Comparison of ENCODE assay signal across 8 mouse cellular contexts in genomic region chrX:100767885-100768626, GRCm38 (mm10). TPM values are rescaled to one million over a fixed set of nuclear protein-coding genes. Genes with fewer than 3 reads are reported as not detected.
DNase-seq lines count a peak whose midpoint lies in the region; ATAC-seq lines count a peak whose summit lies in the region.

No protein-coding gene starts in this region.

- H3K4me2 ChIP-seq in heart, embryonic 13.5 days: peak overlapping the region; percentile 74
- H3K4me2 ChIP-seq in forebrain, embryonic 15.5 days (replicated peaks): peak overlapping the region; percentile 61
- peak overlapping the region; percentile 30 for H3K4me2 ChIP-seq in liver, embryonic 15.5 days

- DNase-seq in heart, postnatal 4 days: no peak
- DNase-seq in Muller cell, postnatal 12 days (ENCODE audit: inconsistent ontology term): peak; percentile 16
- no peak for DNase-seq in MN1 (ENCODE audit: low spot score)
- DNase-seq in layer of hippocampus, adult 8-10 months (ENCODE audit: low spot score in 2 of 2): no peak
- DNase-seq in urinary bladder, postnatal 10 days (ENCODE audit: low spot score): no peak

- no peak overlapping the region for H3K27ac ChIP-seq in heart, embryonic 13.5 days (replicated peaks)
- peak overlapping the region; percentile 86 for H3K27ac ChIP-seq in forebrain, embryonic 15.5 days (replicated peaks)
- no peak overlapping the region for H3K27ac ChIP-seq in liver, embryonic 15.5 days (replicated peaks)

- 23% methylated on average over 28 of the region's 36 CpGs for WGBS in heart, embryonic 13.5 days
- 40% methylated on average over 18 of the region's 36 CpGs for WGBS in forebrain, embryonic 15.5 days
- 29% methylated on average over 27 of the region's 36 CpGs for WGBS in liver, embryonic 15.5 days (ENCODE audit: insufficient replicate concordance)

- H3K4me3 ChIP-seq in heart, embryonic 13.5 days: peak overlapping the region; percentile 49
- peak overlapping the region; percentile 77 for H3K4me3 ChIP-seq in forebrain, embryonic 15.5 days
- H3K4me3 ChIP-seq in liver, embryonic 15.5 days (replicated peaks): peak overlapping the region; percentile 8; the same call in 1 of the 2 replicates

- H3K36me3 ChIP-seq in heart, embryonic 13.5 days: no peaks in the 10 kb centered on the region
- H3K36me3 ChIP-seq in forebrain, embryonic 15.5 days: no peaks in the 10 kb centered on the region
- no peaks in the 10 kb centered on the region for H3K36me3 ChIP-seq in liver, embryonic 15.5 days (replicated peaks)

- 0 out of 2 replicates have a peak overlapping the region, but pooled peaks have one; percentile 19 for H3K9ac ChIP-seq in heart, embryonic 13.5 days
- peak overlapping the region; percentile 74 for H3K9ac ChIP-seq in forebrain, embryonic 15.5 days (replicated peaks)
- H3K9ac ChIP-seq in liver, embryonic 15.5 days: no peak overlapping the region

- no peak; the same call in 1 of the 2 replicates for ATAC-seq in heart, embryonic 13.5 days (ENCODE audit: extremely low read depth, insufficient number of reproducible peaks, low FRiP score, low TSS enrichment)
- peak; percentile 62 for ATAC-seq in forebrain, embryonic 15.5 days (replicated peaks)
- no peak for ATAC-seq in liver, embryonic 15.5 days (ENCODE audit: insufficient read depth)

- no peaks in the 10 kb centered on the region for H3K4me1 ChIP-seq in heart, embryonic 13.5 days
- 0 out of 2 replicates have a peak, but pooled peaks cover 4% of the 10 kb centered on the region for H3K4me1 ChIP-seq in forebrain, embryonic 15.5 days
- no peaks in the 10 kb centered on the region for H3K4me1 ChIP-seq in liver, embryonic 15.5 days (replicated peaks)

- peaks cover 43% of the 10 kb centered on the region for H3K27me3 ChIP-seq in heart, embryonic 13.5 days (replicated peaks)
- H3K27me3 ChIP-seq in forebrain, embryonic 15.5 days: no peaks in the 10 kb centered on the region
- peaks cover 34% of the 10 kb centered on the region for H3K27me3 ChIP-seq in liver, embryonic 15.5 days

- no peaks in the 10 kb centered on the region for H3K9me3 ChIP-seq in heart, embryonic 13.5 days
- no peaks in the 10 kb centered on the region for H3K9me3 ChIP-seq in forebrain, embryonic 15.5 days
- no peaks in the 10 kb centered on the region for H3K9me3 ChIP-seq in liver, embryonic 15.5 days (replicated peaks)

RNA-seq across cellular contexts. Expression of gene Dlg3, which starts 0.5 kb away (rescaled TPM):
- polyA plus RNA-seq in heart, embryonic 13.5 days (2015; fragmentation: Nextera tagmentation; extraction: Ambion mirVana): 1.6 and 1.7 TPM in 2 replicates
- 1 to 10 TPM; 4.6 to 5.3 TPM for total RNA-seq in heart, postnatal 4 days (2021)
- polyA plus RNA-seq in forebrain, embryonic 15.5 days (2015; fragmentation: Nextera tagmentation; extraction: Ambion mirVana): 7.3 and 10.0 TPM in 2 replicates
- 0.32 and 0.79 TPM in 2 replicates for polyA plus RNA-seq in liver, embryonic 15.5 days (2015; fragmentation: Nextera tagmentation; extraction: Ambion mirVana)
- 100 to 1,000 TPM; 131 to 148 (median 136) TPM for total RNA-seq in layer of hippocampus, adult 8-10 months (2022)

RNA-seq across cellular contexts. Expression of gene Gdpd2, which starts 38.4 kb away (rescaled TPM):
- 0.71 and 1.5 TPM in 2 replicates for polyA plus RNA-seq in heart, embryonic 13.5 days (2015; fragmentation: Nextera tagmentation; extraction: Ambion mirVana)
- total RNA-seq in heart, postnatal 4 days (2021): under 1 TPM; 0.32 to 0.41 TPM
- polyA plus RNA-seq in forebrain, embryonic 15.5 days (2015; fragmentation: Nextera tagmentation; extraction: Ambion mirVana): 10.2 and 13.8 TPM in 2 replicates
- polyA plus RNA-seq in liver, embryonic 15.5 days (2015; fragmentation: Nextera tagmentation; extraction: Ambion mirVana): 0.14 and 0.21 TPM in 2 replicates
- 10 to 100 TPM; 10.5 to 17.9 (median 15.4) TPM for total RNA-seq in layer of hippocampus, adult 8-10 months (2022)

Comparison
In these comparisons a context has a peak if more than half of its experiments do, and no peak if none do; other contexts are left out.
1. H3K4me3 ChIP-seq: peak in every context shown above with its lines; median percentile 77 in forebrain, embryonic 15.5 days; 49 in heart, embryonic 13.5 days; 8 in liver, embryonic 15.5 days.